Mouse (Mus musculus) cerebellum, postnatal 4 days (tissue): ENCODE results near the gene Kcnma1.

Experiments
- DNase-seq, 2 experiments: peaks; one replicate each; pipeline ENCODE4 v3.0.0; 2022; ENCODE audit warnings: low spot score in 2 of 2, mixed read lengths in 1 of 2

Kcnma1 gene

DNA sequence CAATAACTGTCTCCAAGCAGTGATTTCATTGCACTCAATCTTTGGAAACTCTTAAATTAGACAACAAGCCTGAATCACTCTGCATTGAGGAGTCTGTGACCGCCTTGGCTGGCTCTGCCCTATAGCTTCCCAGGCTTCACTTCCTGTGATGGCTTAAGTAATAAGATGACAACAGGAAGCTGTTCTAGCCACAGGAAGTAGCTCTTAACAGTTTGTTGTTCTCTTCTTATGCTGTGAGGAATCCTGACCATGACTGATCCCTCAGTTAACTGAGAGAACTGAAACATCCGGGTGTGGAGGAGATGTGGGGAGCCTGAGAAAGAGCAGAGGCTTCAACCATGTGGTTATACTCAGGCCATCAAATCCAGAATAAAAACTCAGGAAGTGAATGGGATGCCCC is 549.2 kb downstream of the Kcnma1 start:
- DNase-seq, result no peak

DNA sequence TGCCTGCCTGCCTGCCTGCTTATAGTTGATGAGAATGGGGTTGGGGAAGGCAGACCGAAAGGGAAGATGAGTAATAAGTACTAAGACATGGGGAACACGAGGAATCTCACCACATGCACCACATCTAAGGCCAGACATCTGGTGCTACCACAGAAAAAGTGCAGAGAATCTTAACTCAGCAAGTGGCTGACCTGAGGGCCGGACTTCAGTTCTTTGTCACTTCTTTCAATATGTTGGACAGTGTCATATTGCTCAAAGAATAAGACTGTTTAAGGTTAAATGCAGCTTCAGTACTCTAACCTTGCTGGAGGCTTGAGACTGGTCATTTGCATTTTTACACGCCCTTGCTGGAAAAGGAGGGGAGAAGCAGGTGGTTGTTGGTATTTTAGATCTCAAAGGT is 555.7 kb downstream of the Kcnma1 start:
- no peak for DNase-seq

DNA sequence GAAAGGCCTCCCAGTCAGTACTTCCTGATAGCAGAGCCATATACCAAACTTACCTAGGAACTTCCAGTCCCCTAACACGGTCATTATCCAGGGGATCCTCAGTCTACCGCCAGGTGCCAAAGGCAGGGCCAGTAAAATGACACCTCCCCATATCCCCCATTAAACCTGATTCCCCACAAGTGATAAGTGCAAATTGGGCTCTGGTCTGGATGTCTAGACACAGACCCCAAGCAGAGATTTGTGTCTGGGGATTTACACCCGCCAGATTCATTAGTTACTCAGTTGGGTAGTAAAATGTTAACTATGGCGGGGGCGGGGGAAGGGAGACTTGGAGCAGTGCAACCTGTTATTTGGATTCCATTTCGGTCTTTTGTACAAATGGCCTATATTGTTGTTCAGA is 562.6 kb downstream of the Kcnma1 start:
- no peak for DNase-seq

DNA sequence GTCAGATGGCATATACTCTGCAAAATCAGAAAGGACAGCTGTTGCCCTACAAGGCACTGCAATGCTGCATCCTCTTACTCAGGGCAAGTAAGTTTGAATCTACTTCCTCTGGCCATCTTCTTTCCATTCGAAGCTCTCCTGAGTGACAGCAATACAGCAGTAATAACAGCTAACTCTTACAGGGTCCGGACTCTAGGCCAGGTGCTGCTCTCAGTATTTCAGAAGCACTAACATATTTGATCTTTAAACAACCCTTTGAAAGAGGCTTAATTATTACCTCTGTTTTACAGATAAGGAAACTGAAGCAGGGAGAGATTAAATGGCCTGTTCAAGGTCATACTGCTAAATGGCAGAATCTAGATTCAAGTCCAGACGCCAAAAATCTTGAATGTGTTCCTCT is 576.8 kb downstream of the Kcnma1 start:
- no peak for DNase-seq

DNA sequence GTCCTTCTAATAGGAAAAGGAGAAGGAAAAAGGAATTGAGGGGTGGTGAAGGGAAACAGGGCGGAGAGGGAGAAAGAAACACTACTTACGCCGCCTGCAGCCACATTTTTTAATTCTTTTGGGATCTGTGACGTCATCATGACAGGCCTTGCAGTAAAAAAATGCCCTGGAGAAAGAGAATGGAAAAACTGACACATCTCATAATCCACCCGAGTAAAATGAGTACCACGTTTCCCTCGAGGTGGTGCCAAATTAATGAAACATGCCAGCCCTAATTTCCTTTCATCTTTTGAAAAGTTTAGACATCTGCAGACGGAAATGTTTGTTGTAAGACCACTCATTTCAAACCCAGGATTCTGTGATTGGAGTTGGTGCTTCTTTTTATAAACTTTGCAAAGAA is 578.4 kb downstream of the Kcnma1 start:
- DNase-seq, result no peak

DNA sequence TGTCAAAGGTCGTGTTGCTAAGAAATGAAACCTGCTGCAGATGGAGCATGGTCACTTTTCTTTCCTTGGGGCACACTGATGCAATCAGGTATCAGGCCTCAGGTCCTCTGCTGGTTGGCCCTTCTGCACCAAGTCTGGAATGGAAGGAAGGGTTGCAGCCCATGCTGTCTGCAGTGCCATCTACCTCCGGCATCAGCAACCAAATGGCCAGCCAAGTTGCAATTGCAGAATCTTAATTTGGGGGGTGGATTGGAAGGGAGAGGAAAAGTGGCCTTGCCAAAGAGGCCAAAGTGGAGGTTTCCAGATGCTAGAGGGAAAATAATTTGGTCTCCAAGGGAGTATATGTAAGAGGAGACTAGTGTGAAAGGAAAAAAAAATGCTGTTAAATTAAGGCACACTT is 584.3 kb downstream of the Kcnma1 start:
- DNase-seq, result peak in 1 of 2 experiments; percentile 5

DNA sequence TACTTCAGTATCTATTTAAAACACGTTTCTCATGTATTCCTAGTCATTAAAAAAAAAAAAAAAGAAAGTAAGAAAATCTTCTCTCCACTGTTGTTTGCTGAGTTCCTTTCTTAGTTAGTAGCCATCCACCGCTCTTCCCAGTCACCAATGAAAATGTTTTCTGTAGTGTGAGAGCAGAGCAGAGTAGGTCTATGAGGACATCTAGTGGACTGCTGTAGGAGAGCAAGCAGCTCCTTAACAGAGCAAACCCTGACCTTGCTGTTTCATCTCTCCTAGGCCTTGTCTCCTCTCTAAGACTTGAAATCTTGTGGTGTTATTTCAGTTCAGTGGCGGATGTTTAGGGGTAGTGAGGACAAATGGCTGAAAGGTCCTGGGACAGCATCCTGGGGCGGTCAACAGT is 585.2 kb downstream of the Kcnma1 start:
- DNase-seq, result peak in 1 of 2 experiments; percentile 4

DNA sequence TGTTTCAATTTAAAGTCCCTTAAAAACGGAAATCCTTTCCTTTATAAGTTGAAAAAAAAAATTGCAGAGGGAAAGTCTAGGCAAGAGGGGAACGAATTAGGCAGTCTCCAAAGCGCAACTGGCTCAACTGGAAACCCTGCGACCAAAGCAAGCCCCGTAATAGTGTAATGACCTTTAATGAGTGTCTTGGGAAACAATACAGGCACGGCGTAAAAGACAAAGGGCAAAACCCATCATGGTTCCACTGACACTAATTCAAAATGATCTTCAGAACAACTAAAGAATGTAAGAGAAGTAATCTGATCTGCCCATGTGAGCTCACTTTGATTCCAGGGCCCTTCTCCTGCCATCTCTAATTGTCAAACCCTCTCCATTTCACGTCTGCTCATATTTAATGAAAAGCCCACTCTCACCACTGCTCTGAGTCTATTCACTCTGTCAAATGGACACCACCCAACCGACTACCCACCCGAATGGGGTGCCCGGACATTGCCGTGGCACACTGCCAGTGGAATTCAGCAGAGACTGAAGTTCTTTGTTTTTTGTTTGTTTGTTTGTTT is 591.7 kb downstream of the Kcnma1 start:
- no peak for DNase-seq

DNA sequence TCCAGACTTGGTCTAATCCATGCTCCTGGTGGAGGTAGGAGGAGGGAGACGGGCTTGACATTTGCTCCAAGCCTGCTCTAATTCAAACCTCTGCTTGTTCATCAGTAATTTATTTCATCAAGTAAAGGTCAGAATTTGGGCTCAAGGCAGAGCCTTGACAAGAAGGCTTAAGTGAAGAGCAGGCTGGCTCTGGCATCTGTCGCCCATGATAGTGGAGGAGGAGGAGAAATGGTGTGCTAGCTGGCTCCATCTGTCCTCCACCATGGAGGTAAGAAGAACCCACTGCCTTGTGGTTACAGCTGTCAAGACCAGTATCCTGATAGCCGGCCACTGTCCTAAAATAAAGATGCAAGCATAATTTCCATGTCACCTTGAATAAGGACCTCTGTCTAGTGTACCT is 595.3 kb downstream of the Kcnma1 start:
- no peak for DNase-seq

DNA sequence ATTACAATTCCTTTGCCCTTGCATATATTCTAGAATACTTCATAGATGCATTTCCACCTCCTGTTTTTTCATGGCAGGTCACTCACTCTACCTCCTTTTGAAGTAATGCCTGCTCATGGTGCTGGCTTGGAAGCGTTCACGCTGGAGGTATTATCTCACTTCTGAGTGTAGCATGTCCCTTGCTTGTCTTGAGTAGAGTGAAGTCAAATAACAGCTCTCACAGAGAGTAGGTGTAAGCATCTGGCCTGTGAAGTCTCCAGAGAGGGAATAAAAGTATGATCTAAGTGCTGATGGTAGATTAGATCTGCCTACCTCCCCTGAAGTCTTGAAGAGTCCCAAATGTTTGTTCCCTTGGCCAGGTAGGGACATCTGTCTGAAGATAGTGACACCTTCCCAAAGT is 607.2 kb downstream of the Kcnma1 start:
- DNase-seq, result no peak

DNA sequence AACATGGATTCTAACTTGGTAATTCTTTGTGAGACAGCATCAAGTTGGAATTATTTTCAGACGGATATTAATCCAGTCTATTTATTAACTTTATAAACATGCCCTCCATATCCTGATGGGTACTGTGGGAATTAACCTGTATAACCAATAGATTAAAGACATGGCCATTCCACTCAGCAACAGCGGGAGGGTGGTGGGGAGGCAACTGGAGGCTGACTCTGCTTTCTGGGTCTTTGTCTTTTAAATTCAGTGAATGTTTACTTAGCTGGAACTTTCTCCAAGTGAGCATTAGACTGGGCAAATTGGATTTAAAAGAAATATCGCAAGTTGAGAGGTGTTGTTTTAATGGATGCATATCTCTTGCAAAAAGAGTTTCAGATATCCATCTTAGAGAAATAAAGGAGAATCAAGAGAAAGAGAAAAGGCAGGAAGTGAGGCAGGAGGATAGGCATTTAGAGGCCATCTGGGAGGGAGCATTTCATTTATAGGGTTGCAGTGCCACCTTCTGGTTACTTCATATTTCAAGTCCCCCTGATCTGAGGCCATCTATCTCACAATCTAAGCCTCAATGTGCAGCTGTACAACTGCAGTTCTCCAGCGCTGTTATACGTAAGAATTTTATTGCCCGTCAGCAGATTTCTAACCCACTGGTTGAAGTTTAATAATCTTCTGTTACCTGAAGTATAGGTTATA is 613.4 kb downstream of the Kcnma1 start:
- peak in 1 of 2 experiments; percentile 63 for DNase-seq

DNA sequence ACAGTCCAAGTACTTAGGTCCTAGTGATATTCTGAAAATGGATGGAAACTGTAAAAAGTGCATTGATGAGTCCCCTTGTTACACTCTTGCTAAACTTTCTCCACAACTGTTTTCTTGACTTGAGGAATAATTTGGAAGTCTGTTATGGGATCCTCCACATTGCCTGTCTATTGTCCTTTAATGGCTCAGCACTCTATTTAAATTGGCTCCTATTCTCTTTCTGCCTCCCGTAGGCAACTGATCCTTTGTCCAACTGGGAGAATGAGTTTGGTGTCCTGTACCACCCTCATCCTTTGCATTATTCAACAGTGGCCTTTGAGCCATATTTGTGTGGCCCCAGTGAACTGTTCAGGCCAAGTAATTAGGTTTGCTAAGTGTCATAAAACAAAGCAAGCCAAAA is 616.6 kb downstream of the Kcnma1 start:
- DNase-seq, result no peak

DNA sequence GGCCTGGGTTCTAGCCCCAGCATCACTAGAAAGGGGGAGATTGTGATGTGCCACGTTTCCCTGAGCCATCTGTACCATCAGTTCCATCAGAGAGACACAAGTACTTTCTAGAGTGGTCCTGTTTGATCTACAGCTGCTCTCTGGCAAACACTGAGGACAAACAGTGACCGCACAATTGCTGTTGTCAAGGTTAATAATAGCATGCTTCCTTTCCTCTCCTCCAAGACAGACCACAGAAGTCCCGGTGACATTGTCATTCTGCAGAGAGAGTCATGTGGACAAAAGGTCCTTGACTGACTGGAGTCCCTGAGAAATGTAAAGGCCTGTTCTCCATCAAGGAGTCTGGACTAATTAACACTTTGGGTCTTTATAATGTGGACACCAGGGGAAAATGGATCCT is 622.7 kb downstream of the Kcnma1 start:
- DNase-seq, result no peak

DNA sequence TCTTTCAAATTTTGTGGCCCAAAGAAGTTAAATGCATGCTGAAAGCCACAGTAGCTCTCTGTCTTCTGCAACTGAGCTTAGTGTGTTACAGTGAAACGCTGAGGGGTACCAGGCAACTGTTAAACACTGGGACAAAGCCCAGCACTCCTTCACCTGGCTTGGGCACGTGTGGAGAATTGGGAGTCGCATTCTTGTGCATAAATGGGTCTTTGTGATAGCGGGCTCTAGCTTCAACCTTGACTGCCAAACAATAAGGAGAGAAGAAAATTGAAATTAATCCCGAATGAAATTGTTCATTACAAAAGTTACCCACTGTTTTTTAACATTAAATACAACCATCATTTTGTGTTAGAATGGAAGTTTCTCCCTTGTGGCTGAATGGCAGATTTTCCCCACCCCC is 623.5 kb downstream of the Kcnma1 start:
- DNase-seq, result no peak

DNA sequence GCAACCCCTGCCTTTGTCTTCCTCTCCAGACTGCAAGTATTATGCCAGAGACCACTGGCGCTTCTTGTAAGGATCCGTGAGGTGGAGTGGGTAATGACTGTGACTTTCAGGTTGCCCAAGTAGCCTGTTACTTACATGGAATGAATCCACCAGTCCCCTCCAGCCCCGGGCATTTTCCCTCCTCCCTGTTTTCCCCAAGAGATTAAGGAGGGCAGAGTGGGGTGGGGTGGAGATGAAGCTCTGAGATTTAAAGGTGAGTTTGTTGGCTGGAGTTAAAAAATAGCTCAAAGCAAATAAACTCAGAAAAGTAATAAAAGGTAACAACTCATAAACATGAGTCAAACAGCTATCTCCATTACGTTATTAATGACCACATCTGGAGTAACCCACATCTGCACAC is 624.1 kb downstream of the Kcnma1 start:
- no peak for DNase-seq

DNA sequence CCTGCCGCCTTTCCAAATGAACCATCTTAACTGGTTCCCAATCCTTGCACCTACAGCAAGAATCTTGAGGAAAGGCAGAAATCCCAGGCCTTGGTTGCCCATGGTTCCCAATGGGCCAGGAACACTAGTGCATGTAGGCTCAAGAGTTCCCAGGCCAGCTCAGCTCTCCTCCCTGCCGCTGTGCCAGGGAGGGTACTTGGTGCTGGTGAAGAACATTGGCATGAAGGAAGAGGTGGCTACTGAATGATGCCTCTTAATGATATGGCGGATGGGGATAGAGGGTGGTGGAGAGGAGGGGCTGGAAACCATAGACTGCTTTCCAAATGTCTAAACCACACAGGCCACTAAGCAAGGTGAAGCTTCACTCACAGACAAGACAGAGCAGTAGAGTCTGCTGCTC is 627.5 kb downstream of the Kcnma1 start:
- no peak for DNase-seq

DNA sequence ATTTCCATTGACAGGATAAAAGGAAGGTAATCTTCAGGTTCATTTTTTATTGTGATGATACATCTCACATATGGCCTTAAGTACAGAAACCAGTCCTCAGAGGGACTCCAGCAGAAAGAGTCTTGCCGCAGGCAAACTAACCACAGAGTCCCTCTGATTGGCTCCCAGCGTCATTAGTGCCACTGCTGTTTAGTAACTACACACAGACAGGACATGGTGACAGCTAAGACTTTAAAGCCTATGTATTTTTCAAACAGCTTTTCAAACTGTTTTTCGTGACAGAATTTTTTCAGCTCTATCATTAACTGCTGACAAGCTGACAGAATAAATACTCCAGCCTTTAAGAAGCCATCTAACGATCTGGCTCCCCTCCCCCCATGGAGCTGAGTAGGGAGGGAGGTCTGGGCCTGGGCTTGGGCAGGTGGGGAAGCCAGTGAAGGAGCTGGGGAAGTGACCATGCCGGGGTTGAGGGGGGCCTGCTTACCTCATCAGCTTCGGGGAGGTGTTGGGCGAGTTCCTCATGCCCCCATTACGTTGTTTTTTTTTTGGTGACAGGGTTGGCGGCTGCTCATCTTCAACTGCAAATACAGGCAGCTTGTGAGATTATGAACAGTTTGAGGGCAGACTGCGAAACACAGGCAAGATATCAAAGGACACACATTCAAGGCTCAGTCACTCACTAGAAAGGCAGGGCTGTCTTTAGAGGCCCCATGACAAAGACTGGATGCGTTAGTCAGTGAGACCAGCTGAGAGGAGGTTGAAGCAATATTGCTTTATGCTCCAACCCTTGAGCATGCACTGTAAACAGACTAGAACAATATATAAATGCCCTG is 628.3 kb downstream of the Kcnma1 start:
- DNase-seq, result no peak

DNA sequence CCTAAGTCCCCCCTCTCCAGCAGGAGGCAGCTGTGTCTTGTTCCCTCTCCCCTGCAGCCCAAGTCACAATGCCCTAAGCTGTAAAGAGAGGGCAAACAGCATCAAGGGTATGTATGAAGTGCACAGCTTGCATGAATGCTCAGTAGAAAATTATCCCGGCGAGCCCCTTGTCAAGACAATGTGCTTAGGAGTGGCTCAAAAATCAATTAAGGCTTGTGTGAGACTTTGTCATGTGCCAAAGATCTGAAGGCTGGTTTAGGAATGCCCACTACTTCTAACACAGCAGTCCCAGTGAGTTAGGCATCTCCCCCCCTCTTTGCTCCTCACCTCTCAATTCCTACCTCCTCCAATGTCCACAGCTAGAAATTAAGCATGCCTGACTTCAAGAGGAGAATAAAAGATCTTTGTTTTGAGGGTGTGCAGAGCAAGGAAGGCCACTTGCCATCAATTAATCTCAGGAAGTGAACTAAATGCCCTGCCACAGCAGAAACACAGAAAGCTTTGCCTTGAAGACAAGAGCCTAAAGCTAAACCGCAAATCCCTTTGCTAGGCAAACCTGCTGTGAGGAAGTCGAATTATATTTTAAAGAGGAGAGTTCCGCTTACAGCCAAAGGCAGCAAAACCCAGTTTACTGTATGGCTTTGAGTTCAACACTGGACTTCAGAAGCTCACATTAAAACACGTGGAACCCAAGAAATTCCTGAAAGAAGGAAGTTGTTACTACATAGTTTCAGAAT is 635.8 kb downstream of the Kcnma1 start:
- DNase-seq, result no peak

DNA sequence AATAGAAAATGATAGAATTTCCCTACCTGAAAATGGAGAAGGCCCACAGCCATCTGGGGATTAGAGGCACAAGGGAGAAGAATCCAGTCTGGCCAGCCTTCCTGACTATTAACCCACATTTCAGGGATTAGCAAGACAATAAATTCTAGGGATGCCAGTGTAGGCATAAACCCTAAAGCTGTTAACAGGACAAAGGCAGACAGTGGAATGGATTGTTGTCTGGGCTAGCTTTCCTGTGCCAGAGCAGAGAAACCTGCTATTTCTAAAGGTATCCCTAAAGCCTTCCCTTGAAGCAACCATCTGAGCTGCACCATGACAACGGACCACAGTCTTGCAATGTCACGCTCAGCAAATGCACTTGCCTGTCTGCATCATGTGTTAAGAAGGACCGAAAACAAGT is 642.3 kb downstream of the Kcnma1 start:
- DNase-seq, result no peak

DNA sequence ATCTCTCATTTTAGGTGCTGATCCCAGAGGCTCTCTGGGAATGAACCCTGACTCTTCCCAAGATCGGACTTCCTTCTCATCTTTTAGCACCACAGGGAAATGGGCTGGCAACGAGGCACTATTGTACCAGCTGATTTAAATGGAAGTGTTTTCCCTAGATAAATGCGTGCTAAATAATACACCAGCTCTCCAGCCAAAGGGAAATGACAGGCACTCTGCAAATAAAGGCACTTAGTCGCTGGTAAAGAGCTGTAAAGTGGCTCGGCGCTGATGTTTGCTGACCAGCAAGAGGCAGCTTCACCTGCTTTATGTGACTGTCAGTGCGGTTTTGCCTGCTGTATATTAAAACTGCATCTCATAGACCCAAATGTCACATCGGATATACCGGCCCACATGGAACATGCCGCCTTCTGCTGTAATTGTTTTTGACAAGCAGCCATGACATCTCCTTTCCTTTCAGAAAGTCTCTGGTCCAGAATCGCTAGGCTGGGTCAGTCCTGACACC is 653.7 kb downstream of the Kcnma1 start:
- DNase-seq, result no peak

DNA sequence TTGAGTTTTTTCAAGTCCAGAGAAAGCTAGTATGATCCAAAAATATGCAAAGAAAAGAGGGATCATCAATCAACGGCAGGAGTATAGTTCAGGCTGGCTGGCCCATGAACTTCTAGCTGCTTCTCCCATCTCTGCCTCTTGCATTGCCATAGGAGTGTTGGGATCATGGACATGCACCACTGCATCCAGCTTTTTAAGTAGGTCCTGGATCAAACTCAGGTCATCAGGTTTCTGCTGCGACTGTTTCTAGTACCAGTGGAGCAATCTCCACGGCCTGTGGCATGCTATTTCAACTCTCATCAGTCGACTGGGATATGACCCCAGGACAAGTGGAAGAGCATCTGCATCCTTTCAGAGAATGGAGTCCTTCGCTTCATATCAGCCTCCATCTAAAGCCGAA is 655.5 kb downstream of the Kcnma1 start:
- DNase-seq, result no peak
